In genomic region chr4:97757207-97757977, GRCm38 (mm10) we compare ENCODE assay signal across 7 mouse cellular contexts. TPM values are rescaled to one million over a fixed set of nuclear protein-coding genes. Genes with fewer than 3 reads are reported as not detected.
DNase-seq lines count a peak whose midpoint lies in the region; ATAC-seq lines count a peak whose summit lies in the region.

No protein-coding gene starts in this region.

- peaks cover 49% of the 10 kb centered on the region for H3K27me3 ChIP-seq in hindbrain, embryonic 12.5 days

- ATAC-seq in hindbrain, embryonic 12.5 days (ENCODE audit: low FRiP score) = peak; percentile 80

- H3K27ac ChIP-seq in hindbrain, embryonic 12.5 days = peak overlapping the region; percentile 77

- under 1% methylated on average over 38 of the region's 38 CpGs for WGBS in hindbrain, embryonic 12.5 days

- DNase-seq in adrenal gland, adult 18-20 months (ENCODE audit: low spot score in 2 of 2) = peak; percentile 69 to 76
- peak; percentile 84 to 86 for DNase-seq in cerebellum, postnatal 25 days
- DNase-seq in frontal cortex, postnatal 36 days (ENCODE audit: low spot score in 2 of 2) = peak; percentile 72 to 77
- DNase-seq in layer of hippocampus, postnatal 10 days (ENCODE audit: low spot score in 2 of 2) = peak; percentile 69 to 76
- DNase-seq in lung, postnatal 25 days (ENCODE audit: low spot score) = peak; percentile 65
- DNase-seq in right cerebral cortex, adult 18-20 months = peak; percentile 49

- no peaks in the 10 kb centered on the region for H3K36me3 ChIP-seq in hindbrain, embryonic 12.5 days

- H3K4me1 ChIP-seq in hindbrain, embryonic 12.5 days = peaks cover 22% of the 10 kb centered on the region

- H3K9ac ChIP-seq in hindbrain, embryonic 12.5 days = peak overlapping the region; percentile 66

- no peaks in the 10 kb centered on the region for H3K9me3 ChIP-seq in hindbrain, embryonic 12.5 days (replicated peaks)

- peak overlapping the region; percentile 43 for H3K4me3 ChIP-seq in hindbrain, embryonic 12.5 days

- peak overlapping the region; percentile 77 for H3K4me2 ChIP-seq in hindbrain, embryonic 12.5 days (replicated peaks)

RNA-seq across cellular contexts. Expression of gene Nfia, which starts 15.1 kb away (rescaled TPM):
- 100 to 1,000 TPM; 109 to 132 TPM for total RNA-seq in adrenal gland, adult 18-20 months (2021)
- polyA plus RNA-seq in hindbrain, embryonic 12.5 days (2016; fragmentation: Nextera tagmentation; extraction: Ambion mirVana) = 58.4 and 62.7 TPM in 2 replicates
- 100 to 1,000 TPM; 118 to 135 TPM for total RNA-seq in layer of hippocampus, postnatal 10 days (2021)

RNA-seq across cellular contexts. Expression of gene E130114P18Rik, which starts 20.5 kb away (rescaled TPM):
- under 1 TPM; 0.26 to 0.27 TPM for total RNA-seq in adrenal gland, adult 18-20 months (2021)
- 28.0 and 28.2 TPM in 2 replicates for polyA plus RNA-seq in hindbrain, embryonic 12.5 days (2016; fragmentation: Nextera tagmentation; extraction: Ambion mirVana)
- 10 to 100 TPM; 10.0 to 10.2 TPM for total RNA-seq in layer of hippocampus, postnatal 10 days (2021)

Comparison
In these comparisons a context has a peak if more than half of its experiments do, and no peak if none do; other contexts are left out.
1. Peak in every context shown above with its lines: DNase-seq, ATAC-seq, H3K4me3 ChIP-seq and H3K27ac ChIP-seq.
2. RNA of gene E130114P18Rik, which starts 20.5 kb away (total RNA-seq): 10.0 to 10.2 TPM in layer of hippocampus, postnatal 10 days; 0.26 to 0.27 TPM in adrenal gland, adult 18-20 months; every median in the first group is over 4 times any median in the second.